Mouse (Mus musculus) MEL (cell line): ENCODE measurements around the gene Icos.

Experiments used
- CTCF ChIP-seq, 3 experiments: IDR thresholded peaks in 2 of 3; conservative IDR thresholded peaks in 1 of 3; 2 replicates each; pipeline ENCODE4 v1.5.1; 2011 to 2012; ENCODE audit warnings: low read length in 3 of 3, low read depth in 2 of 3, mild to moderate bottlenecking in 2 of 3, improper control_type of control experiment in 1 of 3, inconsistent platforms in 1 of 3, mixed read lengths in 1 of 3, moderate library complexity in 1 of 3; ENCODE audit not compliant: control insufficient read depth in 1 of 3, insufficient read depth in 1 of 3, poor library complexity in 1 of 3, severe bottlenecking in 1 of 3
- EP300 ChIP-seq, 2 experiments: IDR thresholded peaks; 2 replicates each; pipeline ENCODE4 v1.6.1; 2011; ENCODE audit warnings: improper control_type of control experiment in 2 of 2, low read length in 2 of 2, low read depth in 1 of 2, mild to moderate bottlenecking in 1 of 2
- GATA1 ChIP-seq: IDR thresholded peaks from 2 replicates; pipeline ENCODE4 v1.6.1; 2011; ENCODE audit warnings: low read depth, low read length, improper control_type of control experiment
- MAZ ChIP-seq: IDR thresholded peaks from 2 replicates; pipeline ENCODE4 v1.6.1; 2012; ENCODE audit warnings: low read depth, mild to moderate bottlenecking, inconsistent platforms, low read length, improper control_type of control experiment
- POLR2A ChIP-seq, 2 experiments: IDR thresholded peaks; 2 replicates each; pipeline ENCODE4 v1.6.1; 2011 to 2012; ENCODE audit warnings: low read length in 2 of 2, mild to moderate bottlenecking in 2 of 2, control low read depth in 1 of 2, improper control_type of control experiment in 1 of 2, low read depth in 1 of 2, moderate library complexity in 1 of 2; ENCODE audit not compliant: control insufficient read depth in 1 of 2, insufficient read depth in 1 of 2, poor library complexity in 1 of 2
- POLR2AphosphoS5 ChIP-seq: IDR thresholded peaks from 2 replicates; pipeline ENCODE4 v1.6.1; 2012; ENCODE audit warnings: low read depth, borderline replicate concordance, mild to moderate bottlenecking, inconsistent platforms, low read length, moderate library complexity, mixed read lengths
- SIN3A ChIP-seq: IDR thresholded peaks from 2 replicates; pipeline ENCODE4 v1.6.1; 2012; ENCODE audit warnings: low read length, improper control_type of control experiment, inconsistent platforms

- no peak for TF ChIP-seq GATA1
- no peak for TF ChIP-seq EP300 (IDR thresholded peaks at IDR 0.05; ENCODE audit: low read depth in 1 of 2, low read length in 2 of 2)
- TF ChIP-seq CTCF (IDR thresholded peaks at IDR 0.05 in 2 of 3, conservative IDR thresholded peaks at IDR 0.05 in 1 of 3; ENCODE audit: control insufficient read depth in 1 of 3, insufficient read depth in 1 of 3, low read depth in 2 of 3, low read length in 3 of 3, poor library complexity in 1 of 3, severe bottlenecking in 1 of 3): no peak
- no peak for TF ChIP-seq POLR2A (IDR thresholded peaks at IDR 0.05; ENCODE audit: control insufficient read depth in 1 of 2, insufficient read depth in 1 of 2, low read depth in 1 of 2, low read length in 2 of 2, poor library complexity in 1 of 2)
- TF ChIP-seq MAZ: no peak
- no peak for TF ChIP-seq SIN3A
- no peak for TF ChIP-seq POLR2AphosphoS5
Observed at GRCm38 (mm10) chr1:61030532-61030931, 52.8 kb downstream of the Icos start.
